Mouse (Mus musculus): ENCODE measurements around the gene Fbxw11.

DNA sequence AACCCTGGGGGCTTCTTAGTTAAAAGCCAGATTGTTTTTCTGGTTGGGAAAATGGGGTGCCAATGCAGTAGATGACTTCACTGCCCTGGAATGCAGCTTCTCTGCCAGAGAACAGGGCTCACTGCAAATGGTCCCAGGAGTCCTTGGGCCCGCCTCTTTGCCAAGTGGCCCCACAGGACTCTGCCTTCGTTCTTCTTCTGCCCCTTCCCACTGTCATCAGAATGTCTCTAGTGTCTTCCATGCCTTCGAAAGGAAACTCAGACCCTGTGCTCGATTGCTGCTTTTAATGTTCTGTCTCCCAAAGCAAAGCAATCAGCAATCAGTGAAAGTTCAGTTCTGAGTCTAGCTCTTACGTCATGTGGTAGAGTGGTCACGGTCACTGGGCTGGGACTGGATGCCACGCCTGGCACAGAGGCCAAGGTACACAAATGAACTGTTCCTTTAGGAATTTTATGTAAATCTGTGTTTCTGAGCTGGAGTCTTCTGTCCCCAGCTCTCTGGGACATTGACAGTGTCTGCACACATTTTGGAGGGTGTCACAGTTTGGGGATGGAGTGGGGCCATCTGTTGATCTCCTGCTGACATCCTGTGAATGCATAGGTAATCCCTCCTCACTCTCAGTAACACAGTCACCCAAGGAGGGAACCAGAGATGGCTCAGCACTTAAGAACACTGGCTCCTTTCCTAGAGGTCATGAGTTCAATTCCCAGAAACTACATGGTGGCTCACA lies 37.2 kb upstream of the Fbxw11 start:
- no peak for TF ChIP-seq ZC3H11A (IDR thresholded peaks at IDR 0.05; ENCODE audit: borderline replicate concordance, low read depth, low read length)
- TF ChIP-seq ZNF384 (IDR thresholded peaks at IDR 0.05; ENCODE audit: low read depth, low read length), result no peak
- TF ChIP-seq HCFC1 (IDR thresholded peaks at IDR 0.05; ENCODE audit: borderline replicate concordance, insufficient read depth, low read length), result no peak
